Mouse (Mus musculus) embryonic facial prominence, embryonic 12.5 days (tissue): ENCODE results near the gene Evpl. TPM values are rescaled to one million over a fixed set of nuclear protein-coding genes. Genes with fewer than 3 reads are reported as not detected.

Source experiments
- ATAC-seq: fragments of 200-750 bp; cut with Nextera tagmentation; 2 replicates; pipeline ENCODE4 v1.8.0; 2017; ENCODE audit not compliant: insufficient number of reproducible peaks, insufficient read depth, low FRiP score, low TSS enrichment
- H3K27ac ChIP-seq: fragments of 300-500 bp; sonication (generic); 2 replicates; pipeline ENCODE4 v1.5.1; 2016; ENCODE audit warnings: mild to moderate bottlenecking
- H3K27me3 ChIP-seq: fragments of 300-500 bp; sonication (generic); 2 replicates; pipeline ENCODE4 v1.6.1; 2016; ENCODE audit warnings: mild to moderate bottlenecking, moderate library complexity
- H3K36me3 ChIP-seq: fragments of 300-500 bp; sonication (generic); 2 replicates; pipeline ENCODE4 v1.6.1; 2016; ENCODE audit warnings: mild to moderate bottlenecking
- H3K4me1 ChIP-seq: fragments of 300-500 bp; sonication (generic); 2 replicates; pipeline ENCODE4 v1.6.1; 2016
- H3K4me2 ChIP-seq: fragments of 300-500 bp; sonication (generic); replicated peaks from 2 replicates; pipeline ENCODE4 v1.6.1; 2016; ENCODE audit warnings: mild to moderate bottlenecking, moderate library complexity
- H3K4me3 ChIP-seq: fragments of 300-500 bp; sonication (generic); 2 replicates; pipeline ENCODE4 v1.5.1; 2016; ENCODE audit warnings: mild to moderate bottlenecking
- H3K9ac ChIP-seq: fragments of 300-500 bp; sonication (generic); 2 replicates; pipeline ENCODE4 v1.6.1; 2016; ENCODE audit warnings: mild to moderate bottlenecking, moderate library complexity
- H3K9me3 ChIP-seq: fragments of 300-500 bp; sonication (generic); 2 replicates; pipeline ENCODE4 v1.6.1; 2016; ENCODE audit warnings: mild to moderate bottlenecking, moderate library complexity
- WGBS: fragments of 180-500 bp; shearing (Covaris S2); methylation state at CpG from one replicate; pipeline ENCODE4 v1.1.7; 2016; 5-methylcytosine and 5-hydroxymethylcytosine counted together
- polyA plus RNA-seq: library from polyadenylated mRNA; unstranded; fragments of >200 nt; fragmentation: Nextera tagmentation; extraction: Ambion mirVana; gene quantifications from 2 replicates; pipeline ENCODE4 v1.2.1, GENCODE M21; 2016

The Evpl gene
- polyA plus RNA-seq, 1 experiment from 2014 or later = 3.1 TPM

DNA sequence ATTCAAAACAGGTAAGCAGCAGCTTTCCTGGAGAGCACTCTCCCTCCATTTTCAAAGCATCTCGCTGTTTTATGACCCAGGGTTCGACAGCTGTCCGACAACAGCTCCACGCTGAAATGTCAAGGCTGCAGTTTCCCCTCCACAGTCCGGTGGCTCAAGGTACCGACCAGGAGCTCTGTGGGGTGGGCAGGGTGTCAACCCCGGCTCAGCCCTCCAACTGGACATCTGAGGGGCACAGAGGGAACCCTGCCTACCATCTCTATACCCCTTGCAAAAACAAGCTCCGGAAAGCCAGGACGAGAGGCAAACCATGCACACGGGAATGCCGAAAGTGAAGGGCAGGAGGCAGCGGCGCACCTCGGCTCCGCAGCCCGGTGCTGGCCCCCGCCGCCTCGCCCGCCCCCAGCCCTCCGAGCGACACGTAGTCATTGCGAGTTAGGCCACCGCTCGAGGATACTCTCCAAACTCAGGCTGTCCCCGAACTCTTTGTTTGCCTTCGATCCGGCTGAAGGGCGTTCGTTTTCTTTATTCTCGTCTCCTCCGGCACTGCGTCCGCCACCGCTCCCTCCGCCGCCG, 35.7 kb upstream of the Evpl start:
- Histone ChIP-seq H3K36me3 (peaks cover 23% of the 10 kb centered on the region), H3K27me3 (no peaks in the 10 kb centered on the region), H3K9me3 (no peaks in the 10 kb centered on the region), H3K4me1 (peaks cover 11% of the 10 kb centered on the region; the same call in 1 of the 2 replicates), H3K9ac (peak overlapping the region; percentile 80), H3K27ac (peak overlapping the region; percentile 86), H3K4me3 (peak overlapping the region; percentile 71), H3K4me2 (peak overlapping the region; percentile 66)
- peak; percentile 17; the same call in 1 of the 2 replicates for ATAC-seq
- WGBS = under 1% methylated on average over 39 of the region's 39 CpGs

GRCm38 (mm10) chr11:116272589-116273468, 35.0 kb upstream of the Evpl start:
- H3K9me3 ChIP-seq = no peaks in the 10 kb centered on the region
- H3K27me3 ChIP-seq = no peaks in the 10 kb centered on the region
- WGBS = 48% methylated on average over 12 of the region's 12 CpGs
- H3K36me3 ChIP-seq = peaks cover 31% of the 10 kb centered on the region
- H3K9ac ChIP-seq = peak overlapping the region; percentile 80
- no peak overlapping the region for H3K27ac ChIP-seq
- H3K4me1 ChIP-seq = peaks cover 11% of the 10 kb centered on the region; the same call in 1 of the 2 replicates
- peak overlapping the region; percentile 66 for H3K4me2 ChIP-seq
- no peak for ATAC-seq
- peak overlapping the region; percentile 71 for H3K4me3 ChIP-seq

DNA sequence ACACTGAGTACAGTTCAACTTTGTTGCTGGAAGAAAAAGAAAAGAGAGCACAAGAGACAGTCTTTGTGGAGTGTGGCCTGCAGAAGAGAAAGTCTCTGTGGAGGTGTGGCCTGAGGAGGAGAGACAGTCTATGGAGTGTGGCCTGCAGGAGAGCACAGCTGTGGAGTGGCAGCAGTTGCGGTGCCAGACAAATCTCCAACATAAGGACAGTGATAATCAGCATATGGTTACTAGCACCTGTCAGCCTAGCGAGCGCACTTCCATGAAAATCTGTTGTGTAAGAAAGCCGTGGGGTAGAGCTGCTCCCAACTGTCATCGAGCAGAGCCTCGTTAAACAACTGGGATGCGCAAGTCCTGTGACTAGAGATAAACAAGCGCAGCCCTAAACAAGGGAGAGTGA, 31.7 kb upstream of the Evpl start:
- no peak for ATAC-seq
- H3K27me3 ChIP-seq = no peaks in the 10 kb centered on the region
- no peak overlapping the region for H3K27ac ChIP-seq
- WGBS = 94% methylated on average over 8 of the region's 8 CpGs
- no peaks in the 10 kb centered on the region for H3K9me3 ChIP-seq
- H3K36me3 ChIP-seq = peaks cover 62% of the 10 kb centered on the region
- no peak overlapping the region for H3K4me3 ChIP-seq
- peaks cover 11% of the 10 kb centered on the region; the same call in 1 of the 2 replicates for H3K4me1 ChIP-seq
- no peak overlapping the region for H3K9ac ChIP-seq
- H3K4me2 ChIP-seq = no peak overlapping the region

DNA sequence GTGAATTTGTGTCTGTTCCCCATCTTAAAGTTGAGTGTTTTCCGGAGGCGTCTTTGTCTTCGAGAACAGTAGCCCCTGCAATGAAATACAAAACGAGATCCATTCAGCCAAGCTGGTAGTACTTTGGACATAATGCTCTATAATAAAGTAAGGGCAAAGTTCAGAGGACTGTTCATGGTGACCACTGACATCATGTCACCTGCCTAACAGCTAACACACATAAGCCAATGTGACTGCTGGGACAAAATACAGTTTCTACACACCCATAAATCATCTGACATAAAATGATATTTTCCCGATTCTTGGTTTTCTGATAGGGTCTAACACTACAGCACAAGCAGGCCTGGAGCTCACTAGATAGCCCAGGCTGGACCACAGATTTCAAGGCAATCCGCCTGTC, 30.4 kb upstream of the Evpl start:
- H3K36me3 ChIP-seq = peaks cover 74% of the 10 kb centered on the region
- H3K27ac ChIP-seq = no peak overlapping the region
- no peak for ATAC-seq
- H3K9ac ChIP-seq = no peak overlapping the region
- H3K27me3 ChIP-seq = no peaks in the 10 kb centered on the region
- H3K4me3 ChIP-seq = no peak overlapping the region
- H3K4me1 ChIP-seq = peaks cover 11% of the 10 kb centered on the region; the same call in 1 of the 2 replicates
- no peak overlapping the region for H3K4me2 ChIP-seq
- 91% methylated on average over 6 of the region's 6 CpGs for WGBS
- H3K9me3 ChIP-seq = no peaks in the 10 kb centered on the region

DNA sequence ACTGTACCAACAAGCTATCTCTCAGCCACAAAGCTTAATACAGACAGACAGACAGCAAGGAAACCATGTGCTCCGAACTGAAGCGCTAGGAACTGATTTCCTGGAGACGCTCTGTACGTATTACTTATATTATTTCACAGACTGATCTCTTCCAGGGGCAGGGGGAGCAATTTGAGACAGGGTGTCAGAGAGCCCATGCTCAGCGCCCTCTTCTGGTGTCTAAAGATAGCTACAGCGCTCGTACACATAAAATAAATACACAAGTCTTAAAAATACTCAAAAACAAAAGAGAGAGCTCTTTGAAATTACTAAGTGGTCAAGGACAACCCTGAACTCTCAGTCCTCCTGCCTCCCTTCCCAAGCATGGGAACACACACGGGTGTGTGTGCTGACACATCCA, 29.8 kb upstream of the Evpl start:
- Histone ChIP-seq H3K9ac (no peak overlapping the region), H3K27ac (no peak overlapping the region), H3K9me3 (no peaks in the 10 kb centered on the region), H3K36me3 (peaks cover 81% of the 10 kb centered on the region), H3K4me2 (no peak overlapping the region), H3K27me3 (no peaks in the 10 kb centered on the region), H3K4me1 (peaks cover 7% of the 10 kb centered on the region; the same call in 1 of the 2 replicates), H3K4me3 (no peak overlapping the region)
- WGBS = 84% methylated on average over 8 of the region's 8 CpGs
- ATAC-seq = no peak

DNA sequence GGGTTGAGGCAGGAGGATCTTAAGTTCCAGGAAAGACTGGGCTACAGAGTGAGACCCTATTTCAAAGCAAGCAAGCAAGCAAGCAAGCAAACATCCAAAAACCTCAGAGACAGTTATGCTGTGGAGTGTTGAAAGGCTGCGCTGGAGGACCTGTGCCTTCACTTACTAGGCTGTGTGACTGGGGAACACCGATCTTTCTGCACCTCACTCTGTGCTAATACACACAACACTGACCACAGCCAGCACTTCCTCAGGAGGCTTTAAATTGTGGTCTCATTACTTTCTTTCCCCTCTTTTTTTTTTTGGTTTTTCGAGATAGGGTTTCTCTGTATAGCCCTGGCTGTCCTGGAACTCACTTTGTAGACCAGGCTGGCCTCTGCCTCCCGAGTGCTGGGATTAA, 28.0 kb upstream of the Evpl start:
- Histone ChIP-seq H3K36me3 (peaks cover 90% of the 10 kb centered on the region), H3K9ac (no peak overlapping the region), H3K9me3 (no peaks in the 10 kb centered on the region), H3K4me2 (no peak overlapping the region), H3K4me1 (no peaks in the 10 kb centered on the region), H3K4me3 (no peak overlapping the region), H3K27ac (no peak overlapping the region), H3K27me3 (no peaks in the 10 kb centered on the region)
- no peak for ATAC-seq
- WGBS = 93% methylated on average over 4 of the region's 4 CpGs

DNA sequence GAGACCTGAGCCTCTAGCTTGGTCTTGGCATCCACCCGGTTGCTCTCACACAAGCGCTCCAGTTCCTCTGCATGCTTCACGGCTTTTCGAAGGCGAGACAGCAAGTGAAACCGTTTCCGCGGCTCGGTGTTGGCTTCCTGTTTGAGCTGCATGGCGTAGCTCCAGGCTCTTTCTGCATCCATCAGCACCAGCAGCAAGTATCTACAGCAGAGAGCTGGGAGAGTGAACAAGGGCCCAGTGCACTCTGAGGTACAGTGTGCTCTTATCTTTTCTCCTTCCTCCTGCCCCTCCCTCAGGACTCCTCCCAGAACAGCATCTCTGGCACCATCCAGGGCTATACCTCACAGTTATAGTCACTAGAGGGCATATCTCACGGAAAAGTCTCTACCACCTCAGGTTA, 27.5 kb upstream of the Evpl start:
- no peak overlapping the region for H3K4me3 ChIP-seq
- H3K36me3 ChIP-seq = peaks cover 95% of the 10 kb centered on the region
- H3K9me3 ChIP-seq = no peaks in the 10 kb centered on the region
- no peak overlapping the region for H3K27ac ChIP-seq
- H3K27me3 ChIP-seq = no peaks in the 10 kb centered on the region
- WGBS = 91% methylated on average over 11 of the region's 11 CpGs
- H3K4me1 ChIP-seq = no peaks in the 10 kb centered on the region
- H3K9ac ChIP-seq = no peak overlapping the region
- no peak overlapping the region for H3K4me2 ChIP-seq
- ATAC-seq = no peak

DNA sequence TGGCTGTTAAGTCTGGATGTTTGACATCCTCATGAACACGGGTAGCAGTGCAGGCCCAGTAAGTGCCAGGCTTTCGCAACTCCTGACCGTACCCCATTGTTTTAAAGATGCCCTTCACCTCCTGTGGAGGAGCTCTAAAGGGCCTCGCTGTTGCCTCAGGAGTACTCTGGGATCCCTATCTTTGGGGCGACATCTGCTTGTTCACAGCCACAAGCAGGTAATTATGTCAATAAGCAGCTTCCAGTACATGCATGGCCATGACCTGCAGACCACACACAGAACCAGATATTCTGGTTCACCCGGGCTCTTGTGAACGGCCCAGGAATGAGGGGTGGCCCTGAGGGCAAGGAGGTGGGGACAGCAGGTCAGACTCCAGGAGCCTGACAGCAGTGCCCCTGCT, 22.4 kb upstream of the Evpl start:
- ATAC-seq = no peak
- Histone ChIP-seq H3K4me3 (no peak overlapping the region), H3K9ac (no peak overlapping the region), H3K27ac (no peak overlapping the region), H3K4me1 (no peaks in the 10 kb centered on the region), H3K4me2 (no peak overlapping the region), H3K9me3 (no peaks in the 10 kb centered on the region), H3K36me3 (peaks cover 91% of the 10 kb centered on the region), H3K27me3 (no peaks in the 10 kb centered on the region)
- 83% methylated on average over 7 of the region's 7 CpGs for WGBS

GRCm38 (mm10) chr11:116259461-116259860, 21.6 kb upstream of the Evpl start:
- no peak for ATAC-seq
- no peaks in the 10 kb centered on the region for H3K9me3 ChIP-seq
- no peaks in the 10 kb centered on the region for H3K4me1 ChIP-seq
- no peak overlapping the region for H3K4me2 ChIP-seq
- H3K36me3 ChIP-seq = peaks cover 92% of the 10 kb centered on the region
- no peak overlapping the region for H3K4me3 ChIP-seq
- 93% methylated on average over 8 of the region's 8 CpGs for WGBS
- no peak overlapping the region for H3K27ac ChIP-seq
- H3K27me3 ChIP-seq = no peaks in the 10 kb centered on the region
- H3K9ac ChIP-seq = no peak overlapping the region

DNA sequence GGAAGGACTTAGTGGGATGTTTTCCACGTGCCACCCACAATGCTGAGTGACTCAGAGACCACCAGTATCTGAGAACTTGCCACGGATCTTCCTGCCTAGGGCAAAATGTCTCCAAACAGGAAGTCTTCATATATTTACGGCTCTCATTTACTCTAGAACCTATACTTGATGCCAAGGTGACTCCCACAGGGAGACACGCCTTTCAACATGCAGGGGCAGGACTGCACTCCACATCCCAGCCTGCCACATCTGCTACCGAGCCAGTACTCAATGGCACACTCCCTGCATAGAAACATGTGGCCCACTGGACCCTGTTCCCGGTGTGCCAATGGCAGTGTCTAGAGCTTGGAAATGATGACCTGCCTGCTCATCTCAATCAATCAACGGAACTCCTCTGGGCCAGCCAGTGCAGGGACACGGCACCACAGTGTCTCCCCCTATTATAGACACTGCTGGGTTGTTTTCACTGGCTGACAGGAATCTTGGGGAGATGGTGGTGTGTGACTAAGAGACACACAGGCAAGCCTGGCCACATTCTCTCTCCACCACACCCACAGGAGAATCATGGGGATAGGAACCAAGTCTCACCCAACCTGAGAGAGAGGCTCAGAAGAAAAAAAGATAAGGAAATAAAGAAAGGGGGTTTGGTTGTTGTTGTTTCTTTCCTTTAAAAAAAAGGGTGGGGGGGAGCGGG, 18.3 kb upstream of the Evpl start:
- no peaks in the 10 kb centered on the region for H3K27me3 ChIP-seq
- no peak overlapping the region for H3K9ac ChIP-seq
- H3K27ac ChIP-seq = no peak overlapping the region
- no peaks in the 10 kb centered on the region for H3K9me3 ChIP-seq
- H3K4me2 ChIP-seq = no peak overlapping the region
- ATAC-seq = no peak
- H3K4me3 ChIP-seq = no peak overlapping the region
- H3K4me1 ChIP-seq = no peaks in the 10 kb centered on the region
- WGBS = 87% methylated on average over 9 of the region's 9 CpGs
- peaks cover 92% of the 10 kb centered on the region for H3K36me3 ChIP-seq

- Histone ChIP-seq H3K4me3 (no peak overlapping the region), H3K27me3 (no peaks in the 10 kb centered on the region), H3K4me1 (no peaks in the 10 kb centered on the region), H3K27ac (no peak overlapping the region), H3K9ac (no peak overlapping the region), H3K36me3 (peaks cover 92% of the 10 kb centered on the region), H3K4me2 (no peak overlapping the region), H3K9me3 (no peaks in the 10 kb centered on the region)
- no peak for ATAC-seq
- WGBS = 86% methylated on average over 22 of the region's 22 CpGs
Observed at GRCm38 (mm10) chr11:116255090-116255981, 17.5 kb upstream of the Evpl start.
